Mouse (Mus musculus): ENCODE results near the gene Fah.

The Fah gene

DNA sequence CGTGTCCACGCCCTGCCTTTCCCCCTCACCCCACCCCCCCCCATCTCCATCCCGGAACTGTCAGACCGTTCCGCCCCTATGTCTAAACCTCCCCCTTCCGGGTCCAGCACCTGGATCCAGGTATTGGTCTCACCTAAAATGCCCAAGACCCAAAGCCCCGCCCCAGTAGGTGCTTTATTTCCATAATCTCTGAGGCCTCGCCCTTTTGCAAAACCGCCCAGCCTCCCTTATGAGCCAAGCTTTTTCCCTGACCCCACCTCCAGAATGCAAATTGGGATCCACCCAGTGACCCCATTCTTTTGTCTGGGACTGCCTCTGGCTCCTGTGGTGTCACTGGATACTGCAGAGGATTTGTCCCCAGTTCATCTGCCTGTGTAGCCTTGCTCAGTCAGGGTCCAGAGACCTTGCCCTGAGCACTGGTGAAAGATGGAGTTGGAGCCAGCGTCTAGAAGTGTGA lies at the start of gene Fah:
Gene Fah, minus strand, starts transcription at position 430 of the 457 bp plus-strand sequence.
- DNase-seq = peak; percentile 57 to 60

DNA sequence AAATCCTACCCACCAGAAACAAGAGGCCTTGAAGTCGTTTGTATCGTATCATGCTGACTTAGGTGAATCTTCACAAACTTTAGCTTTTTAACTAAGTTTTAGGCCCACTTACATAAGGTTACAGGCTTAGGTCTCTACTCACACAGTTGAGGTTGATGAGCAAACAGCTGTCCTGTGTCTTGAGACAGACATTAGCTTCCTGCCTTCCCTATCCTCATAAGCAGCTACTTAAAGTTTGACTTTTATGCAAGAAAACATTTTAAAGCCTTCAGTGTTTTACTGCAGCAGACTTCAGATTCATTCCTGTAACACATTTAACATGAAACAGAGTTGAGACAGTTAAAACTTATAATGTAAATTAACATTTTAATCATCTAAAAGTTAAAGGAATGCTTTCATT lies 46.2 kb upstream of the Fah start:
- no peak for DNase-seq

DNA sequence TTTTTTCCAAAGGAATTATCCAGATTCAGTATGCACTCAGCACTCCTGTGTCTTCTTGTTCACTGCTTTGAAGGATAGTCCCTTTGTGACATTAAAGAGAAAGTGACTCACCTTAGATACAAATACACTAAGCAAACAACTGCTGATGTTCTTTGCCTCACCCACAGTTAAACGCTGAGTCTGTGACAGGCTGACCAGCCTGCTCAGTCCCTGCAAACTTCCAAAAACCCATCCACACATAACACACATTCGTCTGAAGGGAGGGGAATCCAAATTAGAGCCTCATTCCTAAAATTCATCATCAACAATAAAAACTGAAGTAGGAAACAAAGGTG lies 45.4 kb upstream of the Fah start:
- DNase-seq = no peak

DNA sequence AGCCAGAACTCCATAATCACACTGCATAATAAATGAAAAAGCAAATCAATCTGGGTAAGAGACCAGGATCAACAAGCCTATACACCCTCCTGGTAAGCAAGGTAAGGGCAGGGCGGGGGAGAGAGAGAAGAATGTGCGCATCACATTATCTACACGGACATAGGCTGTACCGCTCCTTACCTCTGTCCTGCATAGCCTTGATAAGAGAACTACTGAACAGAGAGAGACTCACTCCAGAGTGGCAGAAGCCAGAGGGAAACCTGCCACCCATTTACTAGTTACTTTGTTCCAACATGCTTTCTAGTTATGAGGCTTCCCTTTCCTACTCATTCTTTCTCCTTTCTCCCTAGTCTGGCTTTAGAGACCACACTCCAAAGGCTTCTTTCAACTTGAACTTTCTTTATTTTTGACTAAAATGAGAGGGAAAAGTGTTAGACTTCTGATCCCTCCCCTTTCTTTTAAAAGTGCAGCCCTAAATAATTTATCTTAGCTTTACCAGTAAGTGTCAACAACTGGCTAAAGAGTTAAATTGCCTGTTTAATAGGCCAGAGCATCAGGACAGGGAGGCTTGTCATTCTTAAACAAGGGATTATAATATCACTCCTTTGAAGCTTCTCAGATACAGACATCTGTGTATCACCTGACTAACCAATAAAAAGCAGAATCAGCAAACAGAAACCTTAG lies 44.9 kb upstream of the Fah start:
- no peak for DNase-seq

DNA sequence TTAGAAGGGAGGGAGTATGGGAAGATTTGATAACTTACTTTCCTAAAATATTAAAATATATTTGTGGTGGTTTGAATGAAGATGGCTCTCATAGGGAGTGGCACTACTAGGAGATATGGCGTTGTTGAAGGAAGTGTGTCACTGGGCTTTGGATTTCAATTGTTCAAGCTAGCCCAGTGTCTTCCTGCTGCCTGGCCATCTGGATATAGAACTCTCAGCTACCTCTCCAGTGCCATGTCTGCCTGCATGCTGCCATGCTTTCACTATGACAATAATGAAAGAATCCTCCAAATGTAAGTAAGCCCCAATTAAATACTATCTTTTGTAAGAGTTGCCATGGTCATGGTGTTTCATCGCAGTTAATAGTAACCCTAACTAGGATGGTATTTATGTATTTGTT lies 42.5 kb upstream of the Fah start:
- peak in 1 of 2 experiments; percentile 52 for DNase-seq

DNA sequence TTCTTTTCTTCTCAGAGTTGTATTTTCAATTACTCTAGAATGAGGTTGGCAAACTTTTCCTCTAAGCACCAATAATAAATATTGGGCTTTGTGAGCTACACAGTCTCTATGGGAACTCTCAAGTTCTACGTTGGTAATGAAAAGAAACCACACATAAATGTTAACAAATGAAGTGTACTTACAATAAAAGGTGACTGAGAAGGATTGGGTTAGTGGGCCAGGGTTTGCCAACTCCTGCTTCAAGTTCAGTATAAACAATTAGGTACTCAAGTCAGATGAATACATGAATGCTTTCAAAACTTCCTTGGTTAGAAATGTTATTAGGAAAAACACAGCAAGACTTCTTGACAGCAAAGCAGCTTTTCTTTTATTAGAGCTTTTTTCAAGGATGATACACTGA lies 39.7 kb upstream of the Fah start:
- no peak for DNase-seq

DNA sequence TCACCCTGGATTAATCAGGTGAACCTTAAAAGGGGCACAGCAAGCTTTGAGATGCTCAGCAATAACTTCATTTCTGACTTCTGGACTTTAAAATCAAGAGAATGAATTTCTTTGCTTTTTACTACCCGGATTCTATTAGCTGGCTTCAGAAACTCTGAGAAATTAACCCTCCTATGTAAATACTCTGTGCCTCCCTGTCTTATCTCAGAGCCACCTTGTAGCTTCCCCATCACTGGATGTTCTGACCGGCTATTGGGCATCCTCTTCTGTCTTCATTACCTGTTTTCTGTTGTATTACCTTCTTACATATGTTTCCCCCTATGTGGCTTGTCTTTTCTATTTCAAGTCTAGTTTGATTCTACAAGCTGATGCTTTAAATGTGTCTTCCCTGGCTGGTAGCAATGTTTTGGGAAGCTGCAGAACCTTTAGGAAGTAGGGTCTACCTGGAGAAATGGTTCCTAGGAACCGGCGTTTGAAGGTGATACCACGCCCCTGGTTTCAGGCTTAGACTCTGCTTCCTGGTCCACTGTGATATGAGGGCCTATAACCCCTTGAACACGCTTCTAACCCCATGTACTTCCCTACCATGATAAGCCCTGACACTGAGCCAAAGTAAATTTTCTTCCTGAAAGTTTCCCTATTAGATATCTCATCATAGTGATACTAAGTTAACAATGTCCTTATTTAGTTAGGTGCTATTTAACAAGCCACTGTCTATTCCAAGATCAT lies 36.9 kb upstream of the Fah start:
- no peak for DNase-seq

DNA sequence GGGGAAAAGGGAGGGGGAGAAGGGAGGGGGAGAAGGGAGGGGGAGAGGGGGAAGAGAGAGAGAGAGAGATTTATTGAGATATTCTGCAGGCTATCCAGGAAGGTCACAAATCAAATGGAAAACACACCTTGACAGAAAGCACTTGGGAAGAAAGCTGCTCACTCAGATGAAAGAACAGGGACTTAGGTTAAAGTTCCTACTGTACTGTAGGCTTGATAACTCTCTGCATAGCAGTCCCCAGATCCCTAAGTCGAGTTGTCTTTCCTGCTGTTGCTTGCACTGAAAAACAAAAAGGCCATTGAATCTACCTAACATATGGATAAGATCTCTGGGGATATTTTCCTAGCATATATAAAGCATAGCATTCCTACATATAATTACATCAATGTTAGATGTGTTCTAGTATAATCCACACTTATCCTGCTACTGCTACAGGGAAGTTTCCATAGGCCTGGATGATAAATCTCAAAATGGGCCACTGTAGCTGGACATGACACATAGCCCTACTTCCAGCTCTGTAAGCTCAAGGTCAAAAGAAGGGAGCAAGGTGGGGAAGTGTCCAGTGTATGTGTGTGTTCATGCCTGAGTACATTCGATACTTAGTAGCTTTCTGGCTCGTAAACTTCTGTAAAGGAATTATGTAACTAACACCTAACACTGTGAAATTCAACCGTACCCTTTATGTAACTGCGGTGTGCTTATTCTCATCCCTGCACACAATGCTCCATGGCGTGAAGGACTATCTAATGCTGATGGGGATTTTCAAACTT lies 35.8 kb upstream of the Fah start:
- DNase-seq = no peak

DNA sequence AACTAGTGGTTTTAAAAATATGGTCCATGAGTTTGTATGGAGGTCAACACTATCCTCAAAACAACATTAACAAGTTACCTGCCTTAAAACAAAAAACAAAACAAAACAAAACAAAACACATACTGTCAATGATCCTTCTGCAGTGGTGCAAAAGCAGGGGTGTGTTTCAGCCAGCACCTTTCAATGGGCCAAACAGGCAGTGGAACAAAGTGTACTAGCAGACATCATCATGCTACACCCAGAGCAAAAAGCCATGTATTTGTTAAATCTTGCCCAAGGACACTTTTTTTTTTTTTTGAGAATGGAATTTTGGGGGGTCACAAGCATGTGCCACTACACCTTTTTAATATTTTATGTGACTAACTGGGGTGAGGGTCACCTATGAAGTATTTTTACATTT lies 30.4 kb upstream of the Fah start:
- DNase-seq = no peak

DNA sequence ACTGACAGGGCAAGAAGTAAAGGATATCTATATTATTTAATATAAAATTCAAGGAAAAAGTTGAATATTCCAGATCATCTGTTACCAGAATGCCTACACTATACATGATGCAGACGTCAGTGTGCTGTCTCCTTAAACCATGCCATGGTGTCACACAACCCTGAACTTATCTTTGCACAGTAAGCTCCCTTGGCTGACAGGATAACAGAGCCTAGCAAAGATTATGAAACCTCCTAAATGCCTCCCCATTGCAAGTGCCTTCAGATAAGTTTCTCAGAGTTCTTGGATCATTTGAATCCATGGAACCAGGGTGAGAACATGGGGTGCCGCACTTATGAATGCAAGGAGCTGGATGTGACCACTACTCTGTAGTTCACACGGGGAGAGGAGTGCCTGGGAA lies 25.4 kb upstream of the Fah start:
- DNase-seq = no peak

DNA sequence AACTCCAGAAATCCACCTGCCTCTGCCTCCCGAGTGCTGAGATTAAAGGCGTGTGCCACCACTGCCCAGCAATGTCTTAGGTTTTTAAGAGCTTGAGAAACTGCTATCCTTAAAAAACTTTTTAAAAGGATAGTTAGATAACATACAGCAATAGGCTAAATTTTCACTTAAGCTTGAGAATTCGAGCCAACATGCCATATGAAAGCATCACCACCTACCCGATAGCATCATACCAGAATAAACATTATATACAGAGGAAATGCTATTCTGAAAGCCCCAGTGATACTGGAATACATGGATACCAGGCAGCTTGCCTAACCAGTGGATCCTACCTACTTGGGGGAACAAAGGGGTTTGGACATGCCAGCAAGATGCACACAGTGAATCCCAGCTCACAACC lies 17.2 kb upstream of the Fah start:
- DNase-seq = no peak

DNA sequence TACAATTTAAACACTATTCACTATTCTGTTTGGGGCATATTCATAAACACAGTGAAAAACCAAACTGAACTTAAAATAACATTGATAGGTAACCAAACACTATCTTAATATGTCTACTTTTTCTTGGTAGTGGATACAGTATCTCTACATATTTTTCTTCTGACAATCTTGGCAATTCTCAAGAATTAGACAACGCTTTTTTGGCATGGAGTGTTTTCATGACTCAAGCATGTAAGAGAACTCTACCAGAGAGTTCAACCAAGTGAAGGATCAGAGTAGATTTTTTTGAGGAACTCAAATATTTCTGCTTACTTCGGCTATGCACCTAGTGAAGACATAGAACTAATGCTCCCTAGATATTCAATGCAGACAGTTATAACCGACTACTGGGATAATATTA lies 14.4 kb upstream of the Fah start:
- DNase-seq = no peak

DNA sequence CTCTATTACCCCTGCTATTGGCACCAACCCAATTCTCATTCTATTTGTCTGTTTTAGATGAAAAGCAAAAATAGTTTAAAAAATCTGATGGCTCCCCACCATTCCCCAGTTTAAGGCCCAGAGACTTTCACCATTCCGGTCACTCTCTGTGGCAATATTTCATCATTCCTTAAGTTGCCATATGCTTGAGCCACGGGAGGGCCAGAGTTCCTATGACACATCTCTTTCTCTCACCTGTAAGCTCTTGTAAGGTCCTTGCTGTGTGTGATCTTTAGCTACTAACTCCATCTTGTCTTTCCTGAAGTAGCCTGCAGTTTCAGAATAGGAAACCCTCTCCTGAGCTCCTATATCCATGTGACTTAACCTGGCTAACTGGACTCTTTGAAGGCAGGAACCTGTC lies 12.4 kb upstream of the Fah start:
- DNase-seq = peak in 1 of 2 experiments; percentile 27

DNA sequence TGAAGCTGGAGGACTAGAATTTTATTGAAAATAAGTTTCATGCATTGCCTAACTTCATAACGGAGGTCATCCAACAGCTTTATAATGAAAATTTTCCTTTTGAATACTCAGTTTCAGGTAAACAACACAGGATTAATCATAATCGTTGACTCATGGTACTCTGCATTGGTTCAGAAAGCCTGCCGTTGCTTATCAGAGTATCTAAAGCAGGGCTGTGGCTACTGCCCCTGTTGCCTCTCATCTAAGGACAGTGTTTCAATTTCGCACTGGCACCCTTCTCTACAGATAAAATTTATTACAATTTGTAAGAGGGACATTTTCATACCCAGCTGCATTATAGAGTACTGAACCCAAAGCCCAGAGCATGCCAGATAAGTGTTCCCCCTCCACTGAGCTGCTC lies 5.9 kb upstream of the Fah start:
- no peak for DNase-seq

DNA sequence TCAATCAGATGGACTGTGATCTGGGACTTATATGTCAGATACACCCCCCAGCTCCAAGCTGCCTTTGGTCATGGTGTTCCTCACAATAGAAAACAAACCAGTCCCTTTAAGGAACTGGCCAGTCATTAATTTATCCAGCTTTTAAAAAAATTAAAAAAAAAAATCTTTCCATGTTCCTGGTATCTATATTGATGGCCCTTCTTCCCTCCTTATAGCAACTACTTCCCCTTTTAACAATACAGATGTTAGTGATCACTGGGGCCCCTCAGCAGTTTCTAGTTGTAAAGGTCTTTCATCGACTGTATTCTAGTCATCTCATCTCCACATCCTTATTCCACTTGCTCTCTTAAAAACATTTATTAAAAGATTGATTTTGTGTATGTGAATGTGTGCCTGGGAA lies 5.1 kb upstream of the Fah start:
- no peak for DNase-seq

DNA sequence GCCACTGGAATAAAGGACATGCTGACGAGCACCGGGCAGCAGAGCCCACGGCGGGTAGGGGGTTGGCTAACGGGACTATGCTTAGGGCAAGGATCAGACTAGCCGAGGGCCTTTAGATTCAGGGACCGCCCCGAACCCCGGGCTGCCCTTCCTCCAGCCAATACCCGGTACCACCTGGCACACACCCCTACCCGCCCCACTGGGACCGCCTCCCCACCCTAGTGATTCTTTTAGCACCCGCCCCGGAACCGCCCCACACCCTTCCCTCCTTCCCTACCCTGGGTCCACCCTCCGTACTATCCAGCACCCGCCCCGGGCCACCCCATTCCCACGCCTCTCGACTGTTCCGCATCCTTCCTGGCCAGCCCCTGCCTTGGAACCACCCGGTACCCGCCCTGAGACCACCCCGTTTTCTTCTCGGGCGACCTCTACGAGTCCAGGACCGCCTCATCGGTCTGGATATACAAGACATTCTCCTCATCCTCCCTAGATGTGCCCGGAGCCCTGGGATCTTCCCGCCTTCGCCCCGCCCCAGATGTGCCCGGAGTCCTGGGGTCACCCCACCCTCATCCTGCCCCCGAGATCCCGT lies 724 bp downstream of the Fah start:
- peak; percentile 86 for DNase-seq

DNA sequence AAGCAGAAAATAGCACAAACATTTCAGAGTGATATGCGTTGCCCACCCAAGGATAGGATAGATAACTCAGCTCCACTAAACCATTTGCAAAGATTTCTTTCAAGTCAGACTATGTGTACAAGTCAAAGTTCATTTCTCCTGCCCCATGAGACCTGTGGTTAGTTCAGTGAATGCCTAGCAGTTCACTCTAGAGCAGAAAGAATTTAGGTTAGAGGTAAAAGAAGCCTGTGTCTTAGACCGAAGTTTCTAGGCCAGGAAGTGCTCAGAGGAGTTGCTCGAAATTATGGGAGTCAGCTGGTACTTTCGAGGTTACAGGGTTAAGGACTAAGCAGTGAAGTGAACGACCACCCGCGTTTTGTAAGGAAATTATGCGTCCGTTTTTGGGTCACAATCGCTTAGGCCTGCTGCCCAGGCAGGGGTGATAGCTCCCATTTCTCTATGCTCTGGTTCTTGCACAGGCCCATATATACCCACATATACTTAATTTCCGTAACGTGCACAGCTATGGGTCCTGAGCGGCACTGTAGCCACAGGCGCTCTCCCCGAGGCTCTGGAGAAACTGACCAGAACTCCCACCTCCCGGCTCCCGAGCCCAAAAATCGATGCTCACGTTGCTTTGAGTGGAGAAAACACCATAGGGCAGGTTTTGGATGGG lies 1.4 kb downstream of the Fah start:
- no peak for DNase-seq

DNA sequence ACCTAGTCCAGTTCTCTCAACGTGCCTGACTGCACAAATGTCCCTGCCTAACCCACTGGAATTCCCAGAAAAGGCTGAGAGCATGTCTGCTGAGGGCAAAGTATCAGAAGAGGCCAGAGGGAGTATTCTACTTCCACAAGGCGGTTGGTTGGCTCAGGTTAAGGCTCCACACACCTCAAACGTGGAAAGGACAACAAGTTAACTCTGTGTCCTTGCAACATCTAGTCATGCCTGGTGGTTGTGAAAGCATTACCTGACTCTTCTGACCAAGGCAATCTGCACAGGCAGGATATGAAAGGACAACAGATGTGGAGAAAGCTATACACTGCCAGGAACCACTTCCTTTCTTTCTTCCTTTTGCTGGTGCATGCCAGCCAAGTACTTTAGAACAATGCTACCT lies 2.0 kb downstream of the Fah start:
- DNase-seq = no peak

DNA sequence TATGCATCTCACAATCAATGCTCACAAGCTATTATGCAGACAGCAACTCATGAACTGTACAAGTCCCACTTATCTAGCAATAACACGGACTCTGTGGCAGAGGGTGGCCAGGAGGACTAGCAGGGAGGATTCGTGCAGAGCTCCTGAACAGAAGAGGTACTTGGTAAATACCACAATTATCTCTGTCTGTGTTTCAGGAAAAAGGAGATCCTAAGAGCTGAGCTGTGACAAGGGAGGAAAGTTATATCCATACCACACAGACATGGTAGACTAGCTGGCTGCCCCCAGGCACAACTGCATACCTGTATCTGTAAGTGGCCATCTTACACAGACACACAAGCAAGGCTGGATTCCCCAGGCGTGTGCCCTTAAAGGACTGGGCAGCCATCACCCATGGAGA lies 5.2 kb downstream of the Fah start:
- DNase-seq = no peak

DNA sequence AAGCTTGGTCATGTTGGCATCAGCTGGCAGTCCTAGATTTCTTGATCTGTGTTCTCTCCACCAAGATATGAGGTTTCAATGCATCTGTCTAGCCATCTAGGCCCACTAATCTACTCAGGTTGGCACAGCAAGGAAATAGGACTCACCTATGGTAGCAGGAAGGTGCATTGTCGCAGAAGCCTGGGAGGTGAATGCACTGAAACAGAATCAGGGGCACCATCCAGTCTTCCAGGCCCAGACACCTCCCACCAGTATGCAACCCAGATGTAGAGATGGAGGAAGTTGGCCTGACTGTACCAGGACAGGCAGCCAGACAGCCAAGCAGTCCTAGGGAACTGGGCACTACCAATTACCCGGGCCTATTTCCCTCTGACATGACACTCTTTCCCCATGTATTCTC lies 5.9 kb downstream of the Fah start:
- no peak for DNase-seq

DNA sequence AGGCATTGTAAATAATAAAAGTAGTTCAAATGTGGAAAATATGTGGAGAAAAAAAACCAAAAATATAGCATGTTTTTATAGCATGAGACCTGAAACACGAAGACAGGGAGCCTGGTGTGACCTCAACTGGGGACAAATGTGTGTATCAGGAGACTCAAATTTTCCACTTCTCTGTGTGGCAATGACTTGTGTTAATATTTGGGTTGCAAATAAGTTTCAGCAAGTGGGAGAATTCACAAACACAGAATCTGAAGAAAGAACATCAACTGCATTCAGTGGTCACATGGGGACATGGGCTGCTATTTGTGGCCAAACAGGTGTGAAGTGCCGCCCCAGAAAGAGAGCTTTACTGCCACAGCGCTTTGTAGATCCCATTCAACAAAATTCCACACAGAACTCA lies 9.9 kb downstream of the Fah start:
- no peak for DNase-seq

DNA sequence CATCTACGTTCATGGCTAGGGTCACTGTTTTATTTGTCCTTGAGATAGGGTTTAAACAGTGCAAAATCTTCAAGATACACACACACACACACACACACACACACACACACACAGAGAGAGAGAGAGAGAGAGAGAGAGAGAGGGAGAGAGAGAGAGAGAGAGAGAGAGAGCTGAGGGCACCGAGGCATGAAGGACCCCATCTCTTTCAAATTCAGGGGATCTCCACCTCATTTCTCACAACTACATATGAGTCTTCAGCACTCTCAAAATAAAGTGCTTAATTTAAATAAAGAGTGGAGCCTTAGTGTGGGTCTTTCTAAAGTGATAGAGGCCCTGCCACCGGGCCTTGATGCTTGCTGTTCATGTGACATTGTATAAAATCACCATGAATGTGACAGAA lies 10.5 kb downstream of the Fah start:
- no peak for DNase-seq

DNA sequence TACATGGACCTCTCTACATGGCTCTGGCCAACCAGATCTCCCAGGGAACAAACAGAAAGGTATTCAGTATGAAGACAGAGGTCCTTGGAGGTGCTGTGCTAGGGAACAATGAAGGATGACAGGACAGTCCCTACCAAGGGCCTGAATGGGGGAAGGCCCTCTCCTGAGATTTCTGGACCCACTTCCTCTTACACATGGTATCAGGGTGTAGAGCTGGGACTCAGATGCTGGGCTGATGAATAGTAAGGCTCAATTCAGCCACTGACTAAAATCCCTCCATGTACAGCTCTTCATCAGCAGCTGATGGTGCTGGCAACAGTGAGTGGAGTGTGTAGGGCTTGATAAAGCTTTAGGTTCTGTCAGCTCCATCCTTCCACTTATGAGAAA lies 11.6 kb downstream of the Fah start:
- no peak for DNase-seq
